Mouse (Mus musculus): ENCODE measurements around the gene St7.

DNA sequence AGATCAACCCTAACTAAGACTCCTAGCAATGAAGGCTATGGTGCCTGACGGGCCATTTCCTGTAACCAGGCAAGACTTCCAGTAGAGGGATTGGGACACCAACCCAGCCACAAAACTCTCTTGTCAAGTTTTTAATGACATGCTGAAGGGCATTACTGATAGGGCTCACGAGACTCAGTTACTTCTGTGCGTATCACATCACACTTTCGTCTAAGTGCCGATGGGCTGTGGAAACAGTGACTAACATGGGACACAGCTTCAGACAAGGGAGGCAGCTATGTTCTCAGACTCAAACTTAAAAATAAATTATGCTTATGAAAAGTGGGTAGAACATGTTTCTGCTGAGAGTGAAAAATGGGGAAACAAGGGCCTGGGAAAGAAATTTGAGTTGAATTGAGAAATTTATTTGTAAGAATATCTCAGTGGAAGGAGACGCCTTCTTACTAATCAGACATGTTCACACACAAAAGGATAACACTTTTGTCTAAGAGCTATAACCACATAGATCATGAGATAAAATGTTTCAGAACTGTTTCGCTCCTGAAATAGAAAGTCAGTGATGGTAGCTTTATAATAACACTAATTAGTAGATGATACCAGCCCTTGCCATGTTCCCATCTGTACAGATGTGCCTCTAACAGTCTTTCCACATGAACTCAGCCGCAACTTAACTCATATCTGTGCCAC is 44.7 kb downstream of the St7 start:
- TF ChIP-seq CTCF (IDR thresholded peaks at IDR 0.05; ENCODE audit: extremely low read depth, insufficient read depth, insufficient read length, insufficient replicate concordance), result no peak
- TF ChIP-seq POLR2A (IDR thresholded peaks at IDR 0.05; ENCODE audit: low read depth, low read length), result no peak
